Mouse (Mus musculus): ENCODE measurements at regions not wholly inside any gene's neighbourhood (a gene's known extent, or its start where the extent isn't known, plus 50 kb on each side); places are given as distances from the start of the nearest gene placed in this dataset.

- DNase-seq (ENCODE audit: low spot score in 2 of 2): no peak
Measured at GRCm38 (mm10) chr3:56427201-56427600, 243.7 kb upstream of the Nbea start.

DNA sequence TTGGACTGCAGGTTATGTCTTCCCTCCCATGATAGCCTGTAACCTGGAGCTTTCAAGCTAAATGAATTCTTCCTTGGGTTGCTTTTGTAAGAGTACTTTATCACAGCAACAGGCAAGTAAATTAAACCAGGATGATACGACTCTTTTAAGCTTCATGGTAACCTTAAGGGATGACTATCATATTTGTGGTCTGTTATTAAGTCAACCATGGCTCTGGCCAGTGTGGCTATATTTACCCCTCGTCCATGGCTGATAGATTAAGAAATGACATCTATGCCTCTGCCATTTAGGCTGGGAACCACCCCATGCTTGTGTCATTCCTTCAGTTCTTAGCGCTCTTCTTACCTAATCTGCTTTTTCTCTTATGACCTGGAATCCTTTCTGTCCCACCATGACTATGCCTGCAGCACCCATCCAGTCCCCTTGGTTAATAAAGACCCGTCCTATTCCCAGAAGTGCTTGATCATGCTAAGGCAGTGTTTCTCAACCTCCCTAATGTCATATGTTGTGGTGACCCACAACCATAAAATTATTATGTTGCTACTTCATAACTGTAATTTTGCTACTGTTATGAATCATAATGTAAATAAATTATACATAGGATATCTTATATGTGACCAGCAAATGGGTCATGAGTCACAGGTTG, 214.5 kb upstream of the Nbea start:
- DNase-seq (ENCODE audit: low spot score in 2 of 2): no peak

GRCm38 (mm10) chr3:56393134-56393533, 209.6 kb upstream of the Nbea start:
- DNase-seq (ENCODE audit: low spot score in 2 of 2): no peak

GRCm38 (mm10) chr3:56380316-56380715, 196.8 kb upstream of the Nbea start:
- no peak for DNase-seq (ENCODE audit: low spot score in 2 of 2)

- DNase-seq (ENCODE audit: low spot score in 2 of 2): no peak
Measured at GRCm38 (mm10) chr3:56379500-56379899, 196.0 kb upstream of the Nbea start.

- DNase-seq (ENCODE audit: low spot score in 2 of 2): no peak
Measured at GRCm38 (mm10) chr3:56362543-56362942, 179.0 kb upstream of the Nbea start.

DNA sequence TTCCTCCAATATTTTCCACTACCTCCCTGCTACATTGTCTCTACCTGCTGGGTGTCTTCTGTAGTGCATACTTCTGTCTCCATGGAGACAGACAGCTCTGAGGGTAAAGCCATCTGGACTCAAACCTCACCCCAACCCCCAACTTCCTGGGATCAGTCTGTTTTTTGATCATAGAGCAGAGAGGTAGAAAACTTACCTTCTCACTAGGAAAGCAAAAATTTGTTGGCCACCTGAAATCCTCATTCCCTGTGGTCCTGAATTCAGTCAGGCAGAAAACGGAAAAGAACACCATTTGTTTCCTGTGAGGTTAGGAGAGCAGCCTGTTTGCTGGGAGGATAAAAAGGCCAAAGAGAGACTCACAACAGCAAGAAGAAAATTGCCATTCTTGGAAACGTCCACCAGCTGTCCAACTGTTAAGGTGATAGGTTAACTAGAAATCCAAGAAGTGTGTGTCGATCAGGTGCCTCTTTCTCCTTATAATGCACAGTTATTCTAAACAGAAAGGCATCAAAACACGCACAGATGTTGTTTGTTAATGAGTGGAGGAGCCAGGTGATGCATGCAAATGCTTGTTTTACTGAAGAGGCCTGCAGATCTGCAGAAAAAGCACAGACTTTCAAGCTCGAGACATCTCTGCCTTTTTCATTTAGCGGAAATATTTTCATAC, 173.7 kb upstream of the Nbea start:
- DNase-seq (ENCODE audit: low spot score in 2 of 2): no peak

DNA sequence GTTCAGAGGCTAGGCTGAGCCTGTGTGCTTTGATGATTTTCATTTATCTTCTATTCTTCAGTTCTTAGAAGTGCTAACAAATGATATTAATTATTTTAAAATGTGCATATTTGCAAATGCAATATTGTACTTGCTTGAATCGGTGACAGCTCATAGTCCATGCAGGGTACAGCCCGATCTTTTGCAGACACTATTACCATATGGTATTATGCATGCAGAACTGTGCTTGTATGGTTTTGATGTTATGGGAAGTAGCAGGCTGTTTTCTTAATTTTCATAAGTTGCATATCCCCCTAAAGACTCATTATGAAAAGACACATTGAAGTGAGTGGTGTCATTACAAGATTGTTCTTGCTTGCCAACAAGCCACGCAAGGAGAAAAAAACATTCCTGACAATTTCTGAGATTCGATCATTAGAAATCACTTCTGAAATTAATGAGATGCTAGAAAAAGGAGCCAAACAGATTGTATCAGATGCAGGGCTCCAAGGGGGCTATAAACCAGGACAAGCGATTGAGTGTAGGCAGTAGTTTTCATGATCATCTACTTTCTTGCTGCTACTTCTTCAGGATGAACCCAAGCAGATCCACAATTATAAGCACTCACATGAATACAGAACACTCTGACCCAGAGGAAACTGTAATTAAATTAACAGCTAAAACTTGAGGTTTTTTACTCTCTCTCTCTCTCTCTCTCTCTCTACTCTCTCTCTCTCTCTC, 172.8 kb upstream of the Nbea start:
- DNase-seq (ENCODE audit: low spot score in 2 of 2): no peak

Data from urinary bladder, postnatal 36 days (tissue).